Mouse (Mus musculus) forebrain, postnatal 0 days (tissue): ENCODE measurements around the gene Dnal4. TPM values are rescaled to one million over a fixed set of nuclear protein-coding genes. Genes with fewer than 3 reads are reported as not detected.
"Not testable (repeated sequence)": the region's sequence is repeated elsewhere in the genome, so short reads cannot be mapped to it uniquely, and the experiment has no call there.

Source experiments
- ATAC-seq: fragments of 200-750 bp; cut with Nextera tagmentation; 2 replicates; pipeline ENCODE4 v1.8.0; 2017; ENCODE audit warnings: mild to moderate bottlenecking, moderate library complexity
- DNase-seq: peaks from one replicate; pipeline ENCODE4 v3.0.0-alpha.2; 2015
- H3K27ac ChIP-seq: fragments of 300-500 bp; sonication (generic); 2 replicates; pipeline ENCODE4 v1.5.1; 2014; ENCODE audit warnings: low read depth, mild to moderate bottlenecking, antibody characterized with exemption, low read length, moderate library complexity, mixed read lengths
- H3K27me3 ChIP-seq: fragments of 300-500 bp; sonication (generic); 2 replicates; pipeline ENCODE4 v1.6.1; 2014; ENCODE audit warnings: mild to moderate bottlenecking, low read length, mixed read lengths; ENCODE audit not compliant: insufficient read depth
- H3K36me3 ChIP-seq: fragments of 300-500 bp; sonication (generic); 2 replicates; pipeline ENCODE4 v1.6.1; 2014; ENCODE audit warnings: mild to moderate bottlenecking, moderate library complexity; ENCODE audit not compliant: insufficient read depth
- H3K4me1 ChIP-seq: fragments of 300-500 bp; sonication (generic); 2 replicates; pipeline ENCODE4 v1.6.1; 2014; ENCODE audit warnings: antibody characterized with exemption; ENCODE audit not compliant: insufficient read depth
- H3K4me2 ChIP-seq: fragments of 300-500 bp; sonication (generic); 2 replicates; pipeline ENCODE4 v1.6.1; 2014; ENCODE audit warnings: low read depth, mild to moderate bottlenecking, moderate library complexity
- H3K4me3 ChIP-seq: fragments of 300-500 bp; sonication (generic); 2 replicates; pipeline ENCODE4 v1.5.1; 2014; ENCODE audit warnings: low read depth, low read length, mixed read lengths
- H3K9ac ChIP-seq: fragments of 300-500 bp; sonication (generic); 2 replicates; pipeline ENCODE4 v1.6.1; 2014; ENCODE audit warnings: mild to moderate bottlenecking
- H3K9me3 ChIP-seq: fragments of 300-500 bp; sonication (generic); 2 replicates; pipeline ENCODE4 v1.6.1; 2016; ENCODE audit warnings: low read length
- CTCF ChIP-seq: sonication (generic); IDR thresholded peaks from 2 replicates; pipeline ENCODE4 v1.5.1; 2016; ENCODE audit warnings: antibody characterized with exemption, control low read depth, low read depth
- WGBS: fragments of 180-500 bp; shearing (Covaris S2); extraction: QIAGEN DNeasy Blood & Tissue Kit; methylation state at CpG from one replicate; pipeline ENCODE4 v1.1.7; 2014; 5-methylcytosine and 5-hydroxymethylcytosine counted together
- polyA plus RNA-seq: library from polyadenylated mRNA; unstranded; fragments of >200 nt; fragmentation: Nextera tagmentation; extraction: Ambion mirVana; gene quantifications from 2 replicates; pipeline ENCODE4 v1.2.1, GENCODE M21; 2015
- total RNA-seq: library from RNA; depleted of rRNA; stranded (reverse); fragments of >200 nt; gene quantifications from 2 replicates; pipeline ENCODE4 v1.2.3, GENCODE M21; 2014

Dnal4 gene
- total and polyA plus RNA-seq, 2 experiments from 2014 or later: 59.2 to 81.5 TPM

- DNase-seq (no peak), ATAC-seq (no peak)
- 87% methylated on average over 4 of the region's 4 CpGs for WGBS
- Histone ChIP-seq H3K27me3 (no peaks in the 10 kb centered on the region), H3K4me3 (no peak overlapping the region), H3K36me3 (peaks cover 6% of the 10 kb centered on the region), H3K9me3 (no peaks in the 10 kb centered on the region), H3K9ac (no peak overlapping the region), H3K4me2 (no peak overlapping the region), H3K4me1 (no peaks in the 10 kb centered on the region), H3K27ac (no peak overlapping the region)
- peak; percentile 34 for TF ChIP-seq CTCF
These were observed 40.7 kb upstream of the Dnal4 start for GRCm38 (mm10) chr15:79818325-79818724.

GRCm38 (mm10) chr15:79813666-79814258 lies 36.1 kb upstream of the Dnal4 start:
- Histone ChIP-seq H3K9ac (no peak overlapping the region), H3K9me3 (no peaks in the 10 kb centered on the region), H3K4me3 (no peak overlapping the region), H3K27me3 (no peaks in the 10 kb centered on the region; the same call in 1 of the 2 replicates), H3K36me3 (no peaks in the 10 kb centered on the region), H3K4me1 (no peaks in the 10 kb centered on the region), H3K27ac (no peak overlapping the region), H3K4me2 (no peak overlapping the region)
- no peak for DNase-seq
- 51% methylated on average over 8 of the region's 8 CpGs for WGBS
- ATAC-seq: no peak
- no peak for TF ChIP-seq CTCF

- not testable (repeated sequence) for H3K9me3 ChIP-seq, H3K4me2 ChIP-seq, ATAC-seq, H3K4me3 ChIP-seq, H3K27me3 ChIP-seq, H3K4me1 ChIP-seq, H3K36me3 ChIP-seq, H3K27ac ChIP-seq, DNase-seq, H3K9ac ChIP-seq
- 70% methylated on average over 2 of the region's 2 CpGs for WGBS
These were observed 35.2 kb upstream of the Dnal4 start for GRCm38 (mm10) chr15:79812840-79813239.

- no peak overlapping the region for H3K4me2 ChIP-seq
- no peak overlapping the region for H3K27ac ChIP-seq
- WGBS: 72% methylated on average over 4 of the region's 4 CpGs
- H3K27me3 ChIP-seq: peaks cover 9% of the 10 kb centered on the region
- H3K4me3 ChIP-seq: no peak overlapping the region
- no peak overlapping the region for H3K9ac ChIP-seq
- DNase-seq: no peak
- H3K4me1 ChIP-seq: no peaks in the 10 kb centered on the region
- H3K36me3 ChIP-seq: no peaks in the 10 kb centered on the region
- TF ChIP-seq CTCF: no peak
- H3K9me3 ChIP-seq: no peaks in the 10 kb centered on the region
- ATAC-seq: no peak
These were observed 33.3 kb upstream of the Dnal4 start for GRCm38 (mm10) chr15:79810997-79811396.

GRCm38 (mm10) chr15:79810061-79810460 lies 32.4 kb upstream of the Dnal4 start:
- H3K4me2 ChIP-seq: no peak overlapping the region
- H3K27ac ChIP-seq: no peak overlapping the region
- no peak for DNase-seq
- H3K4me1 ChIP-seq: no peaks in the 10 kb centered on the region
- H3K4me3 ChIP-seq: no peak overlapping the region
- no peak for ATAC-seq
- TF ChIP-seq CTCF: no peak
- H3K36me3 ChIP-seq: no peaks in the 10 kb centered on the region
- H3K9me3 ChIP-seq: no peaks in the 10 kb centered on the region
- peaks cover 15% of the 10 kb centered on the region for H3K27me3 ChIP-seq
- H3K9ac ChIP-seq: no peak overlapping the region
- 68% methylated on average over 3 of the region's 3 CpGs for WGBS

- Histone ChIP-seq H3K9ac (no peak overlapping the region), H3K36me3 (no peaks in the 10 kb centered on the region), H3K4me1 (no peaks in the 10 kb centered on the region), H3K4me2 (no peak overlapping the region), H3K27me3 (peaks cover 15% of the 10 kb centered on the region), H3K4me3 (no peak overlapping the region), H3K27ac (no peak overlapping the region), H3K9me3 (no peaks in the 10 kb centered on the region)
- WGBS: 56% methylated on average over 5 of the region's 5 CpGs
- no peak for DNase-seq
- no peak for TF ChIP-seq CTCF
- no peak for ATAC-seq
These were observed 31.0 kb upstream of the Dnal4 start for GRCm38 (mm10) chr15:79808658-79809057.

- Histone ChIP-seq H3K27ac (no peak overlapping the region), H3K9me3 (no peaks in the 10 kb centered on the region), H3K27me3 (peaks cover 15% of the 10 kb centered on the region), H3K4me2 (no peak overlapping the region), H3K4me3 (no peak overlapping the region), H3K9ac (no peak overlapping the region), H3K36me3 (no peaks in the 10 kb centered on the region), H3K4me1 (no peaks in the 10 kb centered on the region; the same call in 1 of the 2 replicates)
- DNase-seq: peak; percentile 74
- TF ChIP-seq CTCF: peak; percentile 90
- 0 out of 2 replicates have a peak, but pooled peaks have one; percentile 21 for ATAC-seq
- WGBS: 32% methylated on average over 5 of the region's 5 CpGs
These were observed 30.5 kb upstream of the Dnal4 start for GRCm38 (mm10) chr15:79808114-79808513.

GRCm38 (mm10) chr15:79807050-79807449 lies 29.4 kb upstream of the Dnal4 start:
- Histone ChIP-seq H3K4me1 (no peaks in the 10 kb centered on the region; the same call in 1 of the 2 replicates), H3K4me2 (no peak overlapping the region), H3K27me3 (peaks cover 19% of the 10 kb centered on the region), H3K36me3 (no peaks in the 10 kb centered on the region), H3K4me3 (no peak overlapping the region), H3K9me3 (no peaks in the 10 kb centered on the region), H3K9ac (no peak overlapping the region), H3K27ac (no peak overlapping the region)
- 39% methylated on average over 1 of the region's 1 CpGs for WGBS
- ATAC-seq (no peak), DNase-seq (no peak)
- no peak for TF ChIP-seq CTCF
